Mouse (Mus musculus) olfactory bulb, adult 2 months (tissue): ENCODE measurements around the gene Stx3.

Experiments
- CTCF ChIP-seq: fragments of 200-500 bp; IDR thresholded peaks from 2 replicates; pipeline ENCODE4 v1.5.1; 2012; ENCODE audit warnings: low read depth, mild to moderate bottlenecking, low read length, moderate library complexity; ENCODE audit not compliant: insufficient read depth
- POLR2A ChIP-seq: fragments of 200-500 bp; IDR thresholded peaks from 2 replicates; pipeline ENCODE4 v1.6.1; 2012; ENCODE audit warnings: mild to moderate bottlenecking, low read depth, low read length, moderate library complexity; ENCODE audit not compliant: insufficient read depth

DNA sequence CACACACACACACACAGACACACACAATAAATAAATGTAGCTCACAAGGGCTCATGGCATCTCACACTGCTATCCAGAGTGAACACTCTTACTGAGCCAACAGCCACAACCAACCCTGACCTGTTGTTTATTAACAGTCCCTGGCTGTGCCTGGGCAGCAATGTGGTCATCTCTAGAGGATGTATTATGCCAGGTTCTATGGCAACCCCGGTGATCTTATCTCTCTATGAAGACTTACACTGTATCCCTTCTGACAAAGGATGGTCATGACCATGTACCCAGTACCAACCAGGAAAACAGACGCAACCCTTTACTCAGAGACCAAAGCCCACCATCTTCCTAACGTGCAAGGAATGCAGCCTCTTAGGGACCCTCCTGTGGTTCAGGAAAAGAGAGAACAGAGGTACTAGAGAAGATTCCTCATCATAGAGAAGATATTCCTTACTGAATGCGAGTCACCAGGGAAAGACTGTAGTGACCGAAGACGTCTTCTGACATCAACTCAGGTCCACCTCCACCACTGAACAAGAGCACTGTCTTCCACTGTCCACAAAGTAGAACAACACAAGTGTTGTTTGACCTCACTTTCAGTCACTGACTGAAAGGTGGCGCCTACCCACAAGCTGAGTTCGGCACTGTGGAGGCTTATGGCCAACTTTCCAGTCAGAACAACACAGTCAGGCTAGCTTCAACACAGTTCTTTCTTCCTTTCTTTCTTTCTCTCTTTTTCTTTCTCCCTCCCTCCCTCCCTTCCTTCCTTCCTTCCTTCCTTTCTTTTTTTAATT, 18.5 kb downstream of the Stx3 start:
- TF ChIP-seq POLR2A (no peak), CTCF (no peak)
